Mouse (Mus musculus): ENCODE measurements around the gene Epha8.

Epha8 gene

GRCm38 (mm10) chr4:136956751-136957446 is at the start of gene Epha8:
Epha8 (minus strand) TSS chr4:136956816.
- DNase-seq (ENCODE audit: low spot score) = no peak

GRCm38 (mm10) chr4:137001825-137002224 is 45.2 kb upstream of the Epha8 start:
- DNase-seq (ENCODE audit: low spot score) = no peak

- DNase-seq (ENCODE audit: low spot score) = no peak
Observed at GRCm38 (mm10) chr4:137001020-137001419, 44.4 kb upstream of the Epha8 start.

GRCm38 (mm10) chr4:136998371-136998770 is 41.8 kb upstream of the Epha8 start:
- no peak for DNase-seq (ENCODE audit: low spot score)

GRCm38 (mm10) chr4:136997723-136998345 is 41.2 kb upstream of the Epha8 start:
- DNase-seq (ENCODE audit: low spot score) = no peak

GRCm38 (mm10) chr4:136996933-136997332 is 40.3 kb upstream of the Epha8 start:
- no peak for DNase-seq (ENCODE audit: low spot score)

- DNase-seq (ENCODE audit: low spot score) = no peak
Observed at GRCm38 (mm10) chr4:136995361-136995760, 38.7 kb upstream of the Epha8 start.

GRCm38 (mm10) chr4:136981993-136982695 is 25.5 kb upstream of the Epha8 start:
- DNase-seq (ENCODE audit: low spot score) = no peak

GRCm38 (mm10) chr4:136981347-136981746 is 24.7 kb upstream of the Epha8 start:
- no peak for DNase-seq (ENCODE audit: low spot score)

- no peak for DNase-seq (ENCODE audit: low spot score)
Observed at GRCm38 (mm10) chr4:136980921-136981320, 24.3 kb upstream of the Epha8 start.

- no peak for DNase-seq (ENCODE audit: low spot score)
Observed at GRCm38 (mm10) chr4:136977244-136977643, 20.6 kb upstream of the Epha8 start.

GRCm38 (mm10) chr4:136970939-136971338 is 14.3 kb upstream of the Epha8 start:
- DNase-seq (ENCODE audit: low spot score) = peak; percentile 16

- DNase-seq (ENCODE audit: low spot score) = no peak
Observed at GRCm38 (mm10) chr4:136969503-136970276, 13.1 kb upstream of the Epha8 start.

GRCm38 (mm10) chr4:136969096-136969495 is 12.5 kb upstream of the Epha8 start:
- DNase-seq (ENCODE audit: low spot score) = no peak

- no peak for DNase-seq (ENCODE audit: low spot score)
Observed at GRCm38 (mm10) chr4:136967511-136967910, 10.9 kb upstream of the Epha8 start.

- no peak for DNase-seq (ENCODE audit: low spot score)
Observed at GRCm38 (mm10) chr4:136966493-136967390, 10.1 kb upstream of the Epha8 start.

- no peak for DNase-seq (ENCODE audit: low spot score)
Observed at GRCm38 (mm10) chr4:136964990-136965421, 8.4 kb upstream of the Epha8 start.

GRCm38 (mm10) chr4:136962447-136962846 is 5.8 kb upstream of the Epha8 start:
- no peak for DNase-seq (ENCODE audit: low spot score)

GRCm38 (mm10) chr4:136961642-136962285 is 5.1 kb upstream of the Epha8 start:
- DNase-seq (ENCODE audit: low spot score) = no peak

GRCm38 (mm10) chr4:136960581-136960980 is 4.0 kb upstream of the Epha8 start:
- DNase-seq (ENCODE audit: low spot score) = no peak

GRCm38 (mm10) chr4:136960068-136960467 is 3.5 kb upstream of the Epha8 start:
- no peak for DNase-seq (ENCODE audit: low spot score)

Data from layer of hippocampus, adult 9-10 months (tissue).